8 mouse cellular contexts compared by ENCODE assay signal in genomic region chr9:48538044-48538645, GRCm38 (mm10). TPM values are rescaled to one million over a fixed set of nuclear protein-coding genes. Genes with fewer than 3 reads are reported as not detected.
DNase-seq lines count a peak whose midpoint lies in the region; ATAC-seq lines count a peak whose summit lies in the region.

No protein-coding gene starts in this region.

- peak overlapping the region; percentile 68 for H3K27ac ChIP-seq in forebrain, embryonic 13.5 days
- H3K27ac ChIP-seq in liver, embryonic 15.5 days (replicated peaks), result no peak overlapping the region

- peak; percentile 24 to 26 for DNase-seq in cerebellum, postnatal 14 days
- DNase-seq in cerebellum, adult 18-20 months, result no peak
- peak; percentile 58 for DNase-seq in thymus, postnatal 0 days (ENCODE audit: low spot score)
- DNase-seq in adipocyte (ENCODE audit: low spot score), result no peak
- no peak for DNase-seq in right cerebral cortex, adult 18-20 months

- peak overlapping the region; percentile 60 for H3K4me2 ChIP-seq in forebrain, embryonic 13.5 days
- H3K4me2 ChIP-seq in liver, embryonic 15.5 days, result peak overlapping the region; percentile 13; the same call in 1 of the 2 replicates

- H3K27me3 ChIP-seq in forebrain, embryonic 13.5 days, result 0 out of 2 replicates have a peak, but pooled peaks cover 4% of the 10 kb centered on the region
- peaks cover 17% of the 10 kb centered on the region for H3K27me3 ChIP-seq in liver, embryonic 15.5 days

- 0 out of 2 replicates have a peak, but pooled peaks cover 8% of the 10 kb centered on the region for H3K9me3 ChIP-seq in forebrain, embryonic 13.5 days (replicated peaks)
- no peaks in the 10 kb centered on the region for H3K9me3 ChIP-seq in liver, embryonic 15.5 days (replicated peaks)

- WGBS in forebrain, embryonic 13.5 days, result 1% methylated on average over 17 of the region's 17 CpGs
- WGBS in liver, embryonic 15.5 days (ENCODE audit: insufficient replicate concordance), result 5% methylated on average over 17 of the region's 17 CpGs

- peak; percentile 88 for ATAC-seq in CD4-positive, CD25-positive, alpha-beta regulatory T cell, adult 4 months
- ATAC-seq in forebrain, embryonic 13.5 days, result no peak
- no peak for ATAC-seq in liver, embryonic 15.5 days (ENCODE audit: insufficient read depth)

- H3K36me3 ChIP-seq in forebrain, embryonic 13.5 days (ENCODE audit: poor library complexity, severe bottlenecking), result no peaks in the 10 kb centered on the region
- H3K36me3 ChIP-seq in liver, embryonic 15.5 days (replicated peaks), result no peaks in the 10 kb centered on the region

- peak overlapping the region; percentile 54 for H3K9ac ChIP-seq in forebrain, embryonic 13.5 days
- no peak overlapping the region for H3K9ac ChIP-seq in liver, embryonic 15.5 days

- H3K4me1 ChIP-seq in forebrain, embryonic 13.5 days, result peaks cover 13% of the 10 kb centered on the region
- no peaks in the 10 kb centered on the region for H3K4me1 ChIP-seq in liver, embryonic 15.5 days (replicated peaks)

- peak overlapping the region; percentile 27 for H3K4me3 ChIP-seq in forebrain, embryonic 13.5 days
- H3K4me3 ChIP-seq in liver, embryonic 15.5 days (replicated peaks), result no peak overlapping the region

RNA-seq across cellular contexts. Expression of gene Gm5617, which starts 42.9 kb away (rescaled TPM):
- 10 to 100 TPM; 13.9 to 24.9 TPM for polyA plus RNA-seq in CD4-positive, CD25-positive, alpha-beta regulatory T cell, adult 4 months (2017; shearing (Covaris generic))
- 35.1 and 41.5 TPM in 2 replicates for polyA plus RNA-seq in forebrain, embryonic 13.5 days (2015; fragmentation: Nextera tagmentation; extraction: Ambion mirVana)
- polyA plus RNA-seq in liver, embryonic 15.5 days (2015; fragmentation: Nextera tagmentation; extraction: Ambion mirVana), result 14.4 and 17.3 TPM in 2 replicates
- polyA plus RNA-seq in thymus, postnatal 0 days (2015; fragmentation: Nextera tagmentation; extraction: Ambion mirVana), result 68.6 and 69.0 TPM in 2 replicates

RNA-seq across cellular contexts. Expression of gene Rbm7, which starts 43.0 kb away (rescaled TPM):
- 100 to 1,000 TPM; 139 to 156 TPM for polyA plus RNA-seq in CD4-positive, CD25-positive, alpha-beta regulatory T cell, adult 4 months (2017; shearing (Covaris generic))
- 122 TPM in 2 replicates for polyA plus RNA-seq in forebrain, embryonic 13.5 days (2015; fragmentation: Nextera tagmentation; extraction: Ambion mirVana)
- 52.5 and 54.0 TPM in 2 replicates for polyA plus RNA-seq in liver, embryonic 15.5 days (2015; fragmentation: Nextera tagmentation; extraction: Ambion mirVana)
- polyA plus RNA-seq in thymus, postnatal 0 days (2015; fragmentation: Nextera tagmentation; extraction: Ambion mirVana), result 158 and 160 TPM in 2 replicates

RNA-seq across cellular contexts. Expression of gene Rexo2, which starts 57.7 kb away (rescaled TPM):
- polyA plus RNA-seq in CD4-positive, CD25-positive, alpha-beta regulatory T cell, adult 4 months (2017; shearing (Covaris generic)), result 100 to 1,000 TPM; 138 to 156 TPM
- 99.8 and 105 TPM in 2 replicates for polyA plus RNA-seq in forebrain, embryonic 13.5 days (2015; fragmentation: Nextera tagmentation; extraction: Ambion mirVana)
- 84.1 and 90.9 TPM in 2 replicates for polyA plus RNA-seq in liver, embryonic 15.5 days (2015; fragmentation: Nextera tagmentation; extraction: Ambion mirVana)
- 130 and 153 TPM in 2 replicates for polyA plus RNA-seq in thymus, postnatal 0 days (2015; fragmentation: Nextera tagmentation; extraction: Ambion mirVana)

Comparison
In these comparisons a context has a peak if more than half of its experiments do, and no peak if none do; other contexts are left out.
1. DNase-seq: peak in cerebellum, postnatal 14 days (2 of 2) and thymus, postnatal 0 days (single experiment); none in cerebellum, adult 18-20 months (0 of 2), adipocyte (single experiment) and right cerebral cortex, adult 18-20 months (single experiment).